Mouse (Mus musculus): ENCODE results near the gene Tpm3-rs7. TPM values are rescaled to one million over a fixed set of nuclear protein-coding genes. Genes with fewer than 3 reads are reported as not detected.
"Not testable (repeated sequence)": the region's sequence is repeated elsewhere in the genome, so short reads cannot be mapped to it uniquely, and the experiment has no call there.

Gene Tpm3-rs7
- total RNA-seq (2021) = 10 to 100 TPM; 43.3 to 45.1 TPM
- long read RNA-seq, transcript Tpm3-rs7-201 (1 exons, 2,147 nt) = major isoform, 19 of 19 reads
- long read RNA-seq, partial matches to known transcripts = 0 of 19 reads
- long read RNA-seq, other reads (novel, unspliced or antisense) = 0 of 19 reads

- not testable (repeated sequence) for DNase-seq (ENCODE audit: low spot score in 2 of 2)
These were observed at the start of gene Tpm3-rs7 for GRCm38 (mm10) chr14:113314499-113314898. TSS of gene Tpm3-rs7 (plus strand) at chr14:113314608.

GRCm38 (mm10) chr14:113317023-113317422 lies 2.6 kb downstream of the Tpm3-rs7 start:
- DNase-seq (ENCODE audit: low spot score in 2 of 2) = no peak

GRCm38 (mm10) chr14:113363361-113363760 lies 49.0 kb downstream of the Tpm3-rs7 start:
- peak in 1 of 2 experiments; percentile 40 for DNase-seq (ENCODE audit: low spot score in 2 of 2)

Measured in layer of hippocampus, adult 18-20 months (tissue).